Mouse (Mus musculus) testis, adult 2 months (tissue): Measurements from ENCODE around the gene Nfatc2. TPM values are rescaled to one million over a fixed set of nuclear protein-coding genes. Genes with fewer than 3 reads are reported as not detected.

Experiments
- H3K27ac ChIP-seq: fragments of 200-500 bp; 2 replicates; pipeline ENCODE4 v1.5.1; 2012; ENCODE audit warnings: low read depth, low read length; ENCODE audit not compliant: control insufficient read depth, insufficient read depth
- H3K27me3 ChIP-seq: fragments of 200-500 bp; 2 replicates; pipeline ENCODE4 v1.6.1; 2012; ENCODE audit warnings: mild to moderate bottlenecking, low read length, moderate library complexity; ENCODE audit not compliant: control insufficient read depth, insufficient read depth
- H3K36me3 ChIP-seq: fragments of 200-500 bp; 2 replicates; pipeline ENCODE4 v1.6.1; 2012; ENCODE audit warnings: mild to moderate bottlenecking, low read length; ENCODE audit not compliant: control insufficient read depth, insufficient read depth
- H3K4me1 ChIP-seq: fragments of 200-500 bp; 2 replicates; pipeline ENCODE4 v1.6.1; 2012; ENCODE audit warnings: low read length; ENCODE audit not compliant: control insufficient read depth, insufficient read depth
- H3K4me3 ChIP-seq: fragments of 200-500 bp; 2 replicates; pipeline ENCODE4 v1.5.1; 2012; ENCODE audit warnings: low read depth, mild to moderate bottlenecking, low read length, moderate library complexity, mixed read lengths; ENCODE audit not compliant: control insufficient read depth
- CTCF ChIP-seq: fragments of 200-500 bp; IDR thresholded peaks from 2 replicates; pipeline ENCODE4 v1.5.1; 2012; ENCODE audit warnings: low read depth, mild to moderate bottlenecking, inconsistent platforms, low read length, moderate library complexity; ENCODE audit not compliant: control insufficient read depth, insufficient read depth, insufficient replicate concordance
- POLR2A ChIP-seq: fragments of 200-500 bp; IDR thresholded peaks from 2 replicates; pipeline ENCODE4 v1.6.1; 2012; ENCODE audit warnings: low read depth, mild to moderate bottlenecking, inconsistent platforms, low read length, moderate library complexity; ENCODE audit not compliant: control insufficient read depth
- polyA plus RNA-seq: library from polyadenylated mRNA; depleted of rRNA; stranded (reverse); fragments of >200 nt; gene quantifications from 2 replicates; pipeline ENCODE4 v1.2.3, GENCODE M21; 2012; rRNA removed

Gene Nfatc2
- polyA plus RNA-seq: 2.1 and 2.2 TPM in 2 replicates

GRCm38 (mm10) chr2:168601491-168602386 is at the start of gene Nfatc2:
Gene Nfatc2 (minus strand): TSS chr2:168601657.
- no peak for TF ChIP-seq CTCF
- no peak for TF ChIP-seq POLR2A
- Histone ChIP-seq H3K27ac (no peak within 1 kb of the TSS), H3K4me3 (peak within 1 kb of the TSS; percentile 75), H3K4me1 (peaks cover 8% of the 10 kb centered on the region), H3K27me3 (peaks cover 4% of the 10 kb centered on the region), H3K36me3 (no peaks in the 10 kb centered on the region)

DNA sequence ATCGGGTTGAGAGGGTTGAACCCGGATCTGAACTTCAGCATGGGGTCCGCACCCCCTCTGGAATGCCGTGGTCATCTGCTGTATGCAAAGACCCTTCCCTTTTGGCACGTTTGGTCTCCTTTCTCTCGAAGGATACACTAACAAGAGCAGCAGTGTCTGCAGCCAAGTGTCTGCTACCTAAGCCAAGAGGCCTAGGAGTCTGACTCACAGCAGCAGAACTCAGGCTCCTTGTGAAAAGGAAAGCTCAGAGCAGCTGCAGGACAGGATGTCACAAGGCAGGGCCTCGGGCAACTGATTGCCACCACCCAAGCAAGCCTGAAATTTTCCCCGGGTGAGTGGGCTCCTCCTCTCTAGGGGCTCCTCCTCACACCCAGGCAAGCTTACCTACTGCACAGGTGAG is 46.7 kb upstream of the Nfatc2 start:
- no peaks in the 10 kb centered on the region for H3K4me1 ChIP-seq
- no peaks in the 10 kb centered on the region; the same call in 1 of the 2 replicates for H3K36me3 ChIP-seq
- TF ChIP-seq CTCF: no peak
- no peak for TF ChIP-seq POLR2A
- no peak overlapping the region for H3K4me3 ChIP-seq
- no peak overlapping the region for H3K27ac ChIP-seq
- H3K27me3 ChIP-seq: no peaks in the 10 kb centered on the region

DNA sequence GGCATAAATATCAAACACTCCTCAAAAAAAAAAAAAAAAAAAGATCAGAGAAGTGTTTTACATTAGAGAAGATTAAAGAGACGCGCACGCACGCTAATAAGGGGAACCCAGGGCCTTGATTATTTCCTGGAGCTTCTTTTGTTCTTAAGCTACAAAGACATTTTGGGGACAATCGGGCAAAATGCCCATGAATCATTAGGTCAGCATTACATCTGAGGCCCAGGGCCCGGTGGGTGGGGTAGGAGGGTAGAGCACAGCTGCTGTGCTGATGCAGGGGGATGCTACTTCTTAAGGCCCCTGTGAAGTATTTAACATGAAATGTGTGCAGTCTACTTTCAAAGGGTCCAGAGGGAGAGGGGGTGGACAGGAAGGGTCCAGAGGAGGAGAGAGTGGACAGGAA is 43.4 kb upstream of the Nfatc2 start:
- TF ChIP-seq POLR2A (no peak), CTCF (no peak)
- H3K27ac ChIP-seq: no peak overlapping the region
- no peaks in the 10 kb centered on the region for H3K4me1 ChIP-seq
- no peaks in the 10 kb centered on the region; the same call in 1 of the 2 replicates for H3K36me3 ChIP-seq
- no peaks in the 10 kb centered on the region for H3K27me3 ChIP-seq
- H3K4me3 ChIP-seq: no peak overlapping the region

- H3K4me3 ChIP-seq: no peak overlapping the region
- H3K4me1 ChIP-seq: no peaks in the 10 kb centered on the region
- no peak overlapping the region for H3K27ac ChIP-seq
- H3K27me3 ChIP-seq: no peaks in the 10 kb centered on the region
- no peaks in the 10 kb centered on the region; the same call in 1 of the 2 replicates for H3K36me3 ChIP-seq
- TF ChIP-seq POLR2A: no peak
- TF ChIP-seq CTCF: no peak
Measured at GRCm38 (mm10) chr2:168643524-168644177, 42.2 kb upstream of the Nfatc2 start.

GRCm38 (mm10) chr2:168642187-168642586 is 40.7 kb upstream of the Nfatc2 start:
- Histone ChIP-seq H3K27ac (no peak overlapping the region), H3K27me3 (no peaks in the 10 kb centered on the region), H3K36me3 (no peaks in the 10 kb centered on the region; the same call in 1 of the 2 replicates), H3K4me3 (no peak overlapping the region), H3K4me1 (no peaks in the 10 kb centered on the region)
- TF ChIP-seq CTCF (no peak), POLR2A (no peak)

- H3K27ac ChIP-seq: no peak overlapping the region
- H3K4me3 ChIP-seq: no peak overlapping the region
- H3K36me3 ChIP-seq: no peaks in the 10 kb centered on the region; the same call in 1 of the 2 replicates
- TF ChIP-seq CTCF: no peak
- no peak for TF ChIP-seq POLR2A
- H3K27me3 ChIP-seq: no peaks in the 10 kb centered on the region
- peaks cover 8% of the 10 kb centered on the region for H3K4me1 ChIP-seq
Measured at GRCm38 (mm10) chr2:168640460-168640859, 39.0 kb upstream of the Nfatc2 start.

DNA sequence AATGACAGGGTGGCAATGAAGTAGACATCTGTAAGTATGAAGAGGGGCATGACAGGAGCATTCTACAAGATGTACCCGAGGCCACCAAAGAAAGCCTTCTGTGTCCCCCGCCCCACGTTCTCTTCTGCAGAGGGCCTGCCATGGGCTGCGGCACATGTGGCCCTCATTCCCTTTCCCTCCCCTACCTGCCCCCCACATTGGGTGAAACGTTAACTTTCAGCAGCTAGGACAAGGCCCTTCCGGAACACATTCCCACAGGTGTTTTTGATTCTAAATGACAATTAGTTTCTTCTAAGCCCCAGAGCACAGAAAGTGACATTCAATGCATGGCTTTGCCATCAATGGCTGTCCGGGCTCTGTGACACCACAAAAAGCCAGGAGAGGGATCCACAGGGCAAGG is 33.4 kb upstream of the Nfatc2 start:
- Histone ChIP-seq H3K27ac (no peak overlapping the region), H3K4me3 (no peak overlapping the region), H3K36me3 (no peaks in the 10 kb centered on the region), H3K4me1 (peaks cover 9% of the 10 kb centered on the region), H3K27me3 (no peaks in the 10 kb centered on the region)
- no peak for TF ChIP-seq POLR2A
- TF ChIP-seq CTCF: no peak
